Mouse (Mus musculus) kidney, embryonic 15.5 days (tissue): ENCODE results near the gene Ncor2. TPM values are rescaled to one million over a fixed set of nuclear protein-coding genes. Genes with fewer than 3 reads are reported as not detected.

Experiments used
- ATAC-seq: fragments of 200-750 bp; cut with Nextera tagmentation; replicated peaks from 2 replicates; pipeline ENCODE4 v1.8.0; 2017; ENCODE audit warnings: moderate TSS enrichment; ENCODE audit not compliant: low FRiP score
- H3K27ac ChIP-seq: fragments of 300-500 bp; sonication (generic); 2 replicates; pipeline ENCODE4 v1.5.1; 2015; ENCODE audit warnings: mild to moderate bottlenecking, inconsistent platforms
- H3K27me3 ChIP-seq: fragments of 300-500 bp; sonication (generic); 2 replicates; pipeline ENCODE4 v1.6.1; 2015; ENCODE audit warnings: inconsistent platforms
- H3K36me3 ChIP-seq: fragments of 300-500 bp; sonication (generic); 2 replicates; pipeline ENCODE4 v1.6.1; 2015; ENCODE audit warnings: inconsistent platforms
- H3K4me1 ChIP-seq: fragments of 300-500 bp; sonication (generic); 2 replicates; pipeline ENCODE4 v1.6.1; 2015; ENCODE audit warnings: inconsistent platforms
- H3K4me2 ChIP-seq: fragments of 300-500 bp; sonication (generic); 2 replicates; pipeline ENCODE4 v1.6.1; 2015; ENCODE audit warnings: moderate library complexity, mild to moderate bottlenecking, inconsistent platforms
- H3K4me3 ChIP-seq: fragments of 300-500 bp; sonication (generic); replicated peaks from 2 replicates; pipeline ENCODE4 v1.5.1; 2015; ENCODE audit warnings: mild to moderate bottlenecking, inconsistent platforms
- H3K9ac ChIP-seq: fragments of 300-500 bp; sonication (generic); 2 replicates; pipeline ENCODE4 v1.6.1; 2015; ENCODE audit warnings: mild to moderate bottlenecking, inconsistent platforms
- H3K9me3 ChIP-seq: fragments of 300-500 bp; sonication (generic); replicated peaks from 2 replicates; pipeline ENCODE4 v1.6.1; 2016; ENCODE audit warnings: inconsistent platforms
- WGBS: fragments of 180-500 bp; shearing (Covaris S2); methylation state at CpG from one replicate; pipeline ENCODE4 v1.1.7; 2015; ENCODE audit warnings: mixed read lengths; 5-methylcytosine and 5-hydroxymethylcytosine counted together
- polyA plus RNA-seq: library from polyadenylated mRNA; unstranded; fragments of >200 nt; fragmentation: Nextera tagmentation; extraction: Ambion mirVana; gene quantifications from 2 replicates; pipeline ENCODE4 v1.2.1, GENCODE M21; 2015

The Ncor2 gene
- polyA plus RNA-seq, 1 experiment from 2014 or later, result 28.8 TPM

GRCm38 (mm10) chr5:125111137-125111536 lies 67.9 kb downstream of the Ncor2 start:
- Histone ChIP-seq H3K4me1 (peaks cover 65% of the 10 kb centered on the region), H3K4me2 (no peak overlapping the region), H3K27me3 (no peaks in the 10 kb centered on the region), H3K4me3 (no peak overlapping the region), H3K9ac (no peak overlapping the region), H3K27ac (peak overlapping the region; percentile 82), H3K36me3 (peaks cover 80% of the 10 kb centered on the region), H3K9me3 (peaks cover 4% of the 10 kb centered on the region; the same call in 1 of the 2 replicates)
- ATAC-seq, result peak; percentile 54
- WGBS, result 38% methylated on average over 6 of the region's 6 CpGs

- Histone ChIP-seq H3K27me3 (no peaks in the 10 kb centered on the region), H3K36me3 (peaks cover 80% of the 10 kb centered on the region), H3K4me3 (no peak overlapping the region), H3K4me2 (no peak overlapping the region), H3K27ac (peak overlapping the region; percentile 82), H3K4me1 (peaks cover 69% of the 10 kb centered on the region), H3K9ac (no peak overlapping the region), H3K9me3 (peaks cover 4% of the 10 kb centered on the region; the same call in 1 of the 2 replicates)
- 24% methylated on average over 3 of the region's 3 CpGs for WGBS
- peak; percentile 89 for ATAC-seq
Measured at GRCm38 (mm10) chr5:125110722-125111121, 68.3 kb downstream of the Ncor2 start.

GRCm38 (mm10) chr5:125110196-125110595 lies 68.8 kb downstream of the Ncor2 start:
- peak; percentile 57 for ATAC-seq
- Histone ChIP-seq H3K36me3 (peaks cover 80% of the 10 kb centered on the region), H3K9me3 (peaks cover 1% of the 10 kb centered on the region; the same call in 1 of the 2 replicates), H3K4me3 (no peak overlapping the region), H3K9ac (no peak overlapping the region), H3K4me2 (no peak overlapping the region), H3K27ac (peak overlapping the region; percentile 82), H3K27me3 (no peaks in the 10 kb centered on the region), H3K4me1 (peaks cover 71% of the 10 kb centered on the region)
- 32% methylated on average over 8 of the region's 8 CpGs for WGBS

GRCm38 (mm10) chr5:125107011-125107651 lies 71.9 kb downstream of the Ncor2 start:
- Histone ChIP-seq H3K4me2 (no peak overlapping the region), H3K36me3 (peaks cover 75% of the 10 kb centered on the region), H3K9ac (no peak overlapping the region), H3K27me3 (no peaks in the 10 kb centered on the region), H3K27ac (peak overlapping the region; percentile 14; the same call in 1 of the 2 replicates), H3K9me3 (no peaks in the 10 kb centered on the region), H3K4me3 (no peak overlapping the region), H3K4me1 (peaks cover 82% of the 10 kb centered on the region)
- ATAC-seq, result no peak
- 52% methylated on average over 11 of the region's 11 CpGs for WGBS

GRCm38 (mm10) chr5:125106191-125106590 lies 72.8 kb downstream of the Ncor2 start:
- no peak overlapping the region for H3K4me2 ChIP-seq
- ATAC-seq, result no peak
- 68% methylated on average over 16 of the region's 16 CpGs for WGBS
- H3K4me3 ChIP-seq, result no peak overlapping the region
- H3K4me1 ChIP-seq, result peaks cover 73% of the 10 kb centered on the region
- H3K9ac ChIP-seq, result no peak overlapping the region
- peaks cover 84% of the 10 kb centered on the region for H3K36me3 ChIP-seq
- H3K27ac ChIP-seq, result 0 out of 2 replicates have a peak overlapping the region, but pooled peaks have one; percentile 32
- H3K9me3 ChIP-seq, result no peaks in the 10 kb centered on the region
- no peaks in the 10 kb centered on the region for H3K27me3 ChIP-seq

- H3K9me3 ChIP-seq, result no peaks in the 10 kb centered on the region
- H3K4me2 ChIP-seq, result no peak overlapping the region
- no peak for ATAC-seq
- WGBS, result 41% methylated on average over 6 of the region's 6 CpGs
- no peak overlapping the region for H3K9ac ChIP-seq
- no peak overlapping the region for H3K4me3 ChIP-seq
- peaks cover 87% of the 10 kb centered on the region for H3K36me3 ChIP-seq
- H3K27me3 ChIP-seq, result no peaks in the 10 kb centered on the region
- peaks cover 60% of the 10 kb centered on the region for H3K4me1 ChIP-seq
- H3K27ac ChIP-seq, result no peak overlapping the region
Measured at GRCm38 (mm10) chr5:125104841-125105240, 74.2 kb downstream of the Ncor2 start.

GRCm38 (mm10) chr5:125103396-125103795 lies 75.6 kb downstream of the Ncor2 start:
- 0 out of 2 replicates have a peak, but pooled peaks have one; percentile 9 for ATAC-seq
- H3K9me3 ChIP-seq, result no peaks in the 10 kb centered on the region
- peaks cover 89% of the 10 kb centered on the region for H3K36me3 ChIP-seq
- H3K4me1 ChIP-seq, result peaks cover 53% of the 10 kb centered on the region
- H3K4me2 ChIP-seq, result no peak overlapping the region
- no peak overlapping the region for H3K4me3 ChIP-seq
- H3K27ac ChIP-seq, result peak overlapping the region; percentile 63
- 25% methylated on average over 6 of the region's 6 CpGs for WGBS
- no peak overlapping the region for H3K9ac ChIP-seq
- no peaks in the 10 kb centered on the region for H3K27me3 ChIP-seq

GRCm38 (mm10) chr5:125102907-125103306 lies 76.1 kb downstream of the Ncor2 start:
- H3K4me2 ChIP-seq, result no peak overlapping the region
- peak overlapping the region; percentile 29; the same call in 1 of the 2 replicates for H3K9ac ChIP-seq
- H3K27me3 ChIP-seq, result no peaks in the 10 kb centered on the region
- no peak for ATAC-seq
- WGBS, result 47% methylated on average over 7 of the region's 7 CpGs
- no peaks in the 10 kb centered on the region for H3K9me3 ChIP-seq
- no peak overlapping the region for H3K4me3 ChIP-seq
- H3K36me3 ChIP-seq, result peaks cover 87% of the 10 kb centered on the region
- peak overlapping the region; percentile 70 for H3K27ac ChIP-seq
- H3K4me1 ChIP-seq, result peaks cover 53% of the 10 kb centered on the region

GRCm38 (mm10) chr5:125102352-125102751 lies 76.7 kb downstream of the Ncor2 start:
- H3K27ac ChIP-seq, result peak overlapping the region; percentile 70
- no peak overlapping the region for H3K4me2 ChIP-seq
- peaks cover 87% of the 10 kb centered on the region for H3K36me3 ChIP-seq
- 69% methylated on average over 8 of the region's 8 CpGs for WGBS
- H3K4me3 ChIP-seq, result no peak overlapping the region
- peak overlapping the region; percentile 29; the same call in 1 of the 2 replicates for H3K9ac ChIP-seq
- no peak for ATAC-seq
- no peaks in the 10 kb centered on the region for H3K9me3 ChIP-seq
- H3K4me1 ChIP-seq, result peaks cover 53% of the 10 kb centered on the region
- H3K27me3 ChIP-seq, result no peaks in the 10 kb centered on the region

GRCm38 (mm10) chr5:125099785-125100350 lies 79.2 kb downstream of the Ncor2 start:
- 83% methylated on average over 5 of the region's 5 CpGs for WGBS
- Histone ChIP-seq H3K4me1 (peaks cover 57% of the 10 kb centered on the region), H3K36me3 (peaks cover 86% of the 10 kb centered on the region), H3K27ac (no peak overlapping the region), H3K9me3 (no peaks in the 10 kb centered on the region), H3K9ac (no peak overlapping the region), H3K4me3 (no peak overlapping the region), H3K4me2 (no peak overlapping the region), H3K27me3 (no peaks in the 10 kb centered on the region)
- ATAC-seq, result no peak

GRCm38 (mm10) chr5:125098692-125099091 lies 80.3 kb downstream of the Ncor2 start:
- WGBS, result 91% methylated on average over 9 of the region's 9 CpGs
- no peak overlapping the region for H3K9ac ChIP-seq
- H3K36me3 ChIP-seq, result peaks cover 78% of the 10 kb centered on the region

GRCm38 (mm10) chr5:125096368-125096767 lies 82.7 kb downstream of the Ncor2 start:
- Histone ChIP-seq H3K36me3 (peaks cover 83% of the 10 kb centered on the region), H3K9me3 (no peaks in the 10 kb centered on the region), H3K9ac (no peak overlapping the region), H3K27me3 (no peaks in the 10 kb centered on the region), H3K4me2 (no peak overlapping the region), H3K27ac (peak overlapping the region; percentile 19; the same call in 1 of the 2 replicates), H3K4me1 (peaks cover 49% of the 10 kb centered on the region), H3K4me3 (no peak overlapping the region)
- ATAC-seq, result no peak
- WGBS, result 62% methylated on average over 11 of the region's 11 CpGs

More at GRCm38 (mm10) chr5:125098692-125099091, 80.3 kb downstream of the Ncor2 start:
- H3K4me2 ChIP-seq, result no peak overlapping the region
- H3K27me3 ChIP-seq, result no peaks in the 10 kb centered on the region
- peaks cover 56% of the 10 kb centered on the region for H3K4me1 ChIP-seq
- no peak for ATAC-seq
- no peaks in the 10 kb centered on the region for H3K9me3 ChIP-seq
- no peak overlapping the region for H3K27ac ChIP-seq
- no peak overlapping the region for H3K4me3 ChIP-seq
